Mouse (Mus musculus): Measurements from ENCODE around the gene Asap2.

The Asap2 gene

GRCm38 (mm10) chr12:21264970-21265369 lies 274.7 kb downstream of the Asap2 start:
- DNase-seq (ENCODE audit: low read depth, low spot score), result no peak

- no peak for DNase-seq (ENCODE audit: low read depth, low spot score)
Observed at GRCm38 (mm10) chr12:21265501-21265900, 275.2 kb downstream of the Asap2 start.

- DNase-seq (ENCODE audit: low read depth, low spot score), result peak; percentile 61
Observed at GRCm38 (mm10) chr12:21265946-21266783, 275.9 kb downstream of the Asap2 start.

DNA sequence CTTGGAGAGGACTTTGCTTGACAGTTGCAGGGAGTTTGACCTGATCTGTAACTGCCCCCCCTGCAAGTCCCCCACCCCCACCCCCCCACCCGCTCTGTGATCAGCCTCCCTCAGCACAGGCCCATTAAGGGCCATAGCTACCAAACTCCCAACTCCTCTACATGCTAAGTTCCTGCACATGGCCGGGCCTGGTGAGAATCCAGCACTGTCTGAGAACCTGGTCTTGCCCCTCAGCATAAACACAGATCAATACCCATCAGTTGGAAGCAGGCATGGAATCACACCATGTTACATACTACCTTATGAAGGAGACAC lies 276.5 kb downstream of the Asap2 start:
- DNase-seq (ENCODE audit: low read depth, low spot score), result no peak

GRCm38 (mm10) chr12:21268083-21268616 lies 277.9 kb downstream of the Asap2 start:
- no peak for DNase-seq (ENCODE audit: low read depth, low spot score)

GRCm38 (mm10) chr12:21274446-21274845 lies 284.2 kb downstream of the Asap2 start:
- no peak for DNase-seq (ENCODE audit: low read depth, low spot score)

GRCm38 (mm10) chr12:21277352-21277864 lies 287.1 kb downstream of the Asap2 start:
- no peak for DNase-seq (ENCODE audit: low read depth, low spot score)

GRCm38 (mm10) chr12:21284761-21285441 lies 294.6 kb downstream of the Asap2 start, which contains the start of gene Cpsf3:
Cpsf3 (plus strand) TSS chr12:21285391.
- no peak for DNase-seq (ENCODE audit: low read depth, low spot score)

DNA sequence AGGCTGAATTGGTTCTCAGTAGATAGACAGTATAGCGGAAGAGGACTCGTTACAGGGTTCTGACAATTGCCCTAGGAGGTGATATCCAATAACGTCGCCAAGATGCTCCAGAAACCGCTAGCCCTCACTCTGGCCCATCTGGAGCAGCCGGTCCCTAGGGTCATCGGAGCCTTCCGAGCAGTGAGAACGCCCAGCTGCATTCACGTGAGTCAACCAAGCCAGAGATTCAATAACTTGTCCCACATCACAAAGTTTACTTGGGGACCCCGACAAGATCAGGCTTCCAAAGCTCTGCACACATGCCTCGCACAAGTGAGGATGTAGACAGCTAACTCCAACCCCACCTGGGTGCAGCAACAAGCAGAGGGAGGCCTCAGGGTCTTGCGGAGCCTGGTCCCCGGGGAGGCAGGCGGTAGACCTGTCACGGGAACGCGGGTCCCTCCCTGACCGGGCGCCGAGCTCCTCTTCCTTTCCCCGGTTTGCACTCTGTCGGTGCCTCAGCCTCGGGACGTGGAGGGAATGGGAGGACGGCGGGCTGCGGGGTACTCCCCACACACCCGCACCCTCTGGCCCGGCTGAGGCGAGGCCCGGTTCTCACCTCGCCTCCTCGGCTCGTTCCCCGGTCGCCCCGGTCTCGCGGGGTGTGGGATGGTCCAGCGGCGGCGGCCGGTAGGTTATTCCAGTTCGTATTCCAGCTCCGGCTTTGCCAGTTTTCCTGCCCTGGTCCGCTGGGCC lies 295.4 kb downstream of the Asap2 start:
- DNase-seq (ENCODE audit: low read depth, low spot score), result peak; percentile 67

DNA sequence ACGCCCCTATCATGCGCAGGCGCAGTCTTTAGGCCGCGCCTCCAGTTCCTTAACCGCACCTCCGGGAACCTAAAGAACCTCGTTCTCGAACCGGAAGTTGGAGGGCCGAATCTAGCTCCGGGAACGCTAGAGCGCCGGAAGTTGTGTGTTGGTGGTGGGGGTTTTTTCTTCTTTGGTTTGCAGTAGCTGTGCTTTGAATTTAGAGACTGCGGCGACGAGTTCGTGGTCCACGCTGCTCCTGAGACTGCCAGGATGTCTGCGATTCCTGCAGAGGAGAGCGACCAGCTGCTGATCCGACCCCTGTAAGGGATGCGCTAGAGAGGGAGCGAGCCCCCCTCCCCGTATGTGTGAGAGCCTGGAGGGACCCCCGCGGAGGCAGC lies 296.0 kb downstream of the Asap2 start, which contains the start of gene Itgb1bp1:
TSS of gene Itgb1bp1 (minus strand) at position 42 of the 380 bp plus-strand sequence.
- peak; percentile 99 for DNase-seq (ENCODE audit: low read depth, low spot score)

DNA sequence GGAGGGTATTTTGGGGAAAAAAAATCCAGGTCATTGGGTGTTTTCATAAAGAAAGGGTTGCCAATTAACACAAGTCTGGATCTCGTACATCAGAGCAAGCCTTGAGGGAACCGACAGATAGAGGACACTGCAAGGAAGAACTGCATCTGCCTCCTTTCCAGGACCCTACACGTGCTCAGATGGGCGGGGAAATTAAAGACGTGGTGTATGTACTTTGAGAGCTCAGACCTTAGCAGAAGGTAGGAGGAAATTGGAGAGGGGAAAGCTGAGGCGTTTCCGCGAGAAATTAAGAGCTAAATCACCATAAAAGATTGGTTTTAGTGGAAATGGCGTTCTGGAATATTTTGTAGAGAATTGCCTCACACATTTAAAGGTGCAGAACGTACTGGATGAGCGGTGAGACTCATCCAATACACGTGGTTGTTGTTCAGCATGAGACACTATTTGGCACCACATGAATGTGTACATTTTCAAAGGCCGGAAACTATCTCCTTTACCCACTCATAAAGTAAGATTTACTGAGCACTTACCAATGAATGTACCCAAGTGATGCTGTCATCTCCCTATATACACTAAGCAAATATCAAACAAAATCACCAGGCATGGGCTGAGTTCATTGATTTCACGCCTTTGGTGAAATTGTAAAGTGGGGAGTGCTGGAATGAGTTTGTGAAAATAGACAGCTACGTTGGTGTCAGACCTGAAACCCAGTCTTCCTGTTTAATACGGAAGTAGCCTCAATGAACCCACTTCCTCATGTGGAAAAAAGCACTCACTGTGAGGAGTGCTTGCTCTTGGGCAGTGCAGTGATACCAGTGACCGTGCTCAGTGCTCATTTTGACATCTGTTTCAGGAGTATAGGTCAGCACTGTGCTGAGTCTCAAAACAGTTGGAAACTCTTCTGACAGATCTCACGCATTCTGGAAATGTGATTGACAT lies 296.7 kb downstream of the Asap2 start:
- DNase-seq (ENCODE audit: low read depth, low spot score), result peak; percentile 12

DNA sequence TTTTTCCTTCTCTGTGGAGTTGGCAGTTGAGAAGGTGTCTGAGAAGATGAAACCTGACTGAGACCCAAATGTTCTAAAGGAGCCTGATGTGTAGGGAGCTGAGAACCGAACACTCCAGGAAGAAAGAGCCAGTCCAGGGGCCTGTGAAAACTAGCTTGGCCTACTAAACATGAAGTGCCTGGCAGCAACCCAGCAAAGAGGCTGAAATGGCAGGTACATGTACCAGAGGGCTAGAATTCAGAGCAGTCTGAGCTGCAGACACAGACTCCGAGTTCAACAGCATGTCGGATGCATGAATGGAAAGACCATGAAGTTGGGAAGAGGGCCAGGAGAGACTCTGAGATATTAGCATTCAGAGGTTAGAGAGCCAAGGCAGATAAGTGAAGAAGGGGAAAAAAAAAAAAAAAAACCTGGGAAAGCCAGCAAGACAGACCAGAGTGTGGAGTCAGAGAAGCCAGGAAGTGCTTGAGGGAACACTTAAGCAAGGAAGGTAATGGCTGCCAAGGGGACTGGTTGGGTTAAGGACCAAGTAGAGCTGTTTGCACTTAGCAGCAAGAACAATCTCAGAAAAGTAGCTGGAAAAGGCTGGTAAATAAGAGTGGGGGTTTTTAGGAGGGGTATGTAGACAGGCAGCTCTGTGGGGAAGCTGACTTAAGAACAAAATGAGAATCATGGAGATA lies 298.6 kb downstream of the Asap2 start:
- no peak for DNase-seq (ENCODE audit: low read depth, low spot score)

DNA sequence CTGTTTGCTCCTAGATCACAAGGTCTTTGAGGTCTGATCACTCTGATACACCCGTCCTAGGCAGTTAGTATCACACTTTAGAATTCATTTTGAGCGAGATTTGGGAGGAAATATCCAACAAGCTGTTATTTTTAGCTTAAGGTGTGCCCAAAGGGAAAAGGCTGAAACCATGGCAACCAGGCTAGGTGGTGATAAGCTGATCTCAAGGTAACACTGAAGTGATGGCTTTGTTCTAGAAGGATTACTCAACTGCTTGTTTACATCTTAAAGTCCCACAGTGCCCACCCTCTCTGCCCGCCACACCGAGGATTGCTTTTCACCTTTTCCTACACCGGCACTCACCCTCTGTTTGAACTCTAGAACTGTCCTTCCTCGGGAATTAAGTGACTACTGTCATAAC lies 299.4 kb downstream of the Asap2 start:
- DNase-seq (ENCODE audit: low read depth, low spot score), result no peak

DNA sequence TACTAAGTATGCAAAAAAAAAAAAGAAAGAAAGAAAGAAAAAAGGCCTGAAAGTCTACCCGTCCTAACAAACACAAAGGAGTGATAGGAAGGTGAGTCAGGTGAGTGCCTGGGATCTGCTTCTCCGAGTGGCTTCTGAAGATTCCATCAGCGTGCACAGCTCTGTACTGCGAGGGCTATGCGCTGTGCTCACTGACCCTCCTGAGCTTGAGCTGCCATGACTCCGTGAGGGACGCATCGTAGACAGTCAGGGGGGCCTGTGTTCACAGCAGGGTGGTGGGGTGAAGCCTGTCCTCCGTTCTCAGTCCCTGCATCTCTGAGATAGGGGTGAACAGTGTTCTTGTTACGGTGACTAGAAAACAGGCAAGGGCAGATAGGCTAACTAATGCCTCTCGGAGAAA lies 308.6 kb downstream of the Asap2 start:
- DNase-seq (ENCODE audit: low read depth, low spot score), result no peak

DNA sequence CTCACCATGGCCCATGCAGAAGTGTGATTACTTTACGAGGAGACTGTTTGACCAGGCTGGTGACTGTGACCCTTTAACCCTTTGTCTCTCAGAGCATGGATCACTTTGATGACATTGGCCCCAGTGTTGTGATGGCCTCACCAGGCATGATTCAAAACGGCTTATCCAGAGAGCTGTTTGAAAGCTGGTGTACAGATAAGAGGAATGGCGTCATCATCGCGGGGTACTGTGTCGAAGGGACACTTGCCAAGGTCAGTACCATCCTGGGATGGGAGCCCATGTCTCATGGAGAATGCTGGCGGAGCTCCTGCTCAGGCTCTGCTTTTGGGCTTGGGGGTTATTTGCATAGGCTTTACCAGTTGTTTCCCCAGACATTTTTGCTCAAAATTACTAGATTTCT lies 311.1 kb downstream of the Asap2 start:
- no peak for DNase-seq (ENCODE audit: low read depth, low spot score)

DNA sequence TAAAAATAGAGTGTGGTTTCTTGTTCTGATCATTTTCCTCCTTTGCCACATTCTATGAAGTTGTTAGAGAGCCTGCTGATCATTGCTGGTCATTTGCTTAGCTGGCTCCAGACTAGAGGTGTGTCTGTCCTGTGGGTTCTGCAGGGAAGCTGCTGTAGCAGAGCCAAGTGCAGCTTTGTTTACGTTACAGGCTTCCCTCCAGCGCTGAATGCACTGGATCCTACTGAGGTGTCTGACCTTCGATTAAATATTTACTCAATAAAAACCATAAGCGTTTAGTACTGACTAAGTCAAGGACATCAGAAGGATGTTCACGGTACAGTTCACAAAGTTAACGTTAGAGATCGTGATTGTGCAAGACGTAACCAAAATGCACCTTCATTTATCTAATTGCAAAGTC lies 311.7 kb downstream of the Asap2 start:
- DNase-seq (ENCODE audit: low read depth, low spot score), result no peak

DNA sequence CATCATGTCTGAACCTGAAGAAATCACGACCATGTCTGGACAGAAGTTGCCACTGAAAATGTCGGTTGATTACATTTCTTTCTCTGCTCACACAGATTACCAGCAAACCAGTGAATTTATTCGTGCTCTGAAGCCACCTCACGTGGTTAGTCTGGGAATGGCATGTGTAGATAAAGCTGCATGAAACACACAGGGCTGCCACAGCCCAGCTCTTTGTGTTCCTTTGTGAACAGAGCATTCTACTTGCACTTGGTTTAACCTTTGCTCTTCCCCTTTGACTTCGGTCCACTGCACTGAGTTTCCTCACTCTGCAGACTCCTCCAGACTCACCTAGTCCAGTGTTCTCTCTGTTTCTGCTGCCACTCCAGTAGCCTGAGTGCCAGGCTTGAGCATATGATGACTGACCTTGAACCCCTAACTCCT lies 312.1 kb downstream of the Asap2 start:
- DNase-seq (ENCODE audit: low read depth, low spot score), result no peak

GRCm38 (mm10) chr12:21305741-21306140 lies 315.5 kb downstream of the Asap2 start:
- DNase-seq (ENCODE audit: low read depth, low spot score), result no peak

DNA sequence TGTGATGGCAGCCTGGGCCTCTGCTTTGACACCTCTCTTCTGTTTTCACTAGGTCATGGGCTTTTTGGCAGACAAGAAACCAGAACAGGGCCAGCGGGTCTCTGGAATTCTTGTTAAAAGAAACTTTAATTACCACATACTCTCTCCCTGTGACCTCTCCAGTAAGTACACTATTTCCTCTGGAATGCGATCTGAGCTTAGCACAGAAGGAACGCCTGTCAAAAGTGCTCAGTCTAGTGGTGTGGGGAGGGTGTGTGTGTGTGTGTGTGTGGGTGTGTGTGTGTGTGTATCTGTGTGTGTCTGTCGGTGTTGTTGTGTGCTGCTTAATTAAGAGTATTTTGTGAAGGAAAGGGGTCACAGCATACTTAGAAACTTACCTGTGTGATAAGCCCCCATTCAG lies 316.5 kb downstream of the Asap2 start:
- no peak for DNase-seq (ENCODE audit: low read depth, low spot score)

GRCm38 (mm10) chr12:21312201-21312600 lies 321.9 kb downstream of the Asap2 start:
- DNase-seq (ENCODE audit: low read depth, low spot score), result no peak
